Mouse (Mus musculus) thymus, adult 2 months (tissue): ENCODE results near the gene Zcchc24.

Experiments
- CTCF ChIP-seq: fragments of 200-500 bp; IDR thresholded peaks from 2 replicates; pipeline ENCODE4 v1.5.1; 2012; ENCODE audit warnings: mild to moderate bottlenecking, control low read depth, low read length, moderate library complexity, borderline replicate concordance; ENCODE audit not compliant: control insufficient read depth, poor library complexity, insufficient read depth; ENCODE audit errors: extremely low read depth
- POLR2A ChIP-seq: fragments of 200-500 bp; IDR thresholded peaks from 2 replicates; pipeline ENCODE4 v1.6.1; 2012; ENCODE audit warnings: mild to moderate bottlenecking, low read length, control low read depth, moderate library complexity; ENCODE audit not compliant: control insufficient read depth, poor library complexity, insufficient read depth; ENCODE audit errors: extremely low read depth

DNA sequence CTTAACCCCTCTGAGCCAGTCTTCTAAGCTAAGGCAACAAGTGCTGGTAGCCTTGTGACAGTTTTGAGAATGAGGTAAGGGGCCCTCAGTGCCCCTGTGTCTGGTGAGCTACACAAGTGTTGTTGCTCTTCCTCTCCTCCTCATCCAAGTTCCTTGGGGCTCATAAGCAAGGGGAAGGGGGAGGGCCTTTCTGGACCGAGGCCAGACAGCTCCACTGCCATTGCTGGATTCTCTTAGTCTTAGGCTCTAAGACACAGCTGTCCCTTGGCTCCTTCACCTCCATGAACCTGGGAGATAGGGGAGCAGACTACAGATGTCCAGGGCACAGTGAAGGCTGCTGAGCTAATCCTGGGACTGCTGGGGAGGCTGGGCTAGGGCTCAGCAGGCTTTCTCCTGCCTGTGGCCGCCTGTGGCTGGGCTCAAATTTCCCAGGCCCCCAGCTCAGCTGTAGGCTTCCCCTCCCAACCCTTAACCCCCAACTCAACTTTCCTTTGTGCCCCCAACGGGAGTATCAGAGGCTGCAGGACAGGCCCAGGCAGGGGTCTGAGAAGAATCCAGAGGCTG is 34.5 kb upstream of the Zcchc24 start:
- TF ChIP-seq POLR2A: no peak
- no peak for TF ChIP-seq CTCF
